Mouse (Mus musculus): ENCODE measurements around the gene Itih4. TPM values are rescaled to one million over a fixed set of nuclear protein-coding genes. Genes with fewer than 3 reads are reported as not detected.

The Itih4 gene
- polyA plus RNA-seq, 1 experiment from 2014 or later: 7.7 TPM

- Histone ChIP-seq H3K9ac (ENCODE audit: low read length) (0 out of 2 replicates have a peak overlapping the region, but pooled peaks have one; percentile 2), H3K27ac (ENCODE audit: low read length) (no peak overlapping the region), H3K4me2 (ENCODE audit: low read depth, low read length) (no peak overlapping the region; the same call in 1 of the 2 replicates), H3K4me1 (ENCODE audit: control insufficient read depth, insufficient read depth, low read length) (peaks cover 15% of the 10 kb centered on the region; the same call in 1 of the 2 replicates), H3K4me3 (replicated peaks; ENCODE audit: low read length) (no peak overlapping the region), H3K36me3 (ENCODE audit: control insufficient read depth, insufficient read depth, low read length) (no peaks in the 10 kb centered on the region), H3K9me3 (replicated peaks; ENCODE audit: control insufficient read depth, low read length) (no peaks in the 10 kb centered on the region), H3K27me3 (ENCODE audit: control insufficient read depth, insufficient read depth, low read length) (no peaks in the 10 kb centered on the region)
- no peak for ATAC-seq (ENCODE audit: insufficient read depth, low FRiP score)
- WGBS: 65% methylated on average over 9 of the region's 9 CpGs
These were observed 23.9 kb upstream of the Itih4 start for GRCm38 (mm10) chr14:30862368-30862767.

- H3K9ac ChIP-seq (ENCODE audit: low read length): no peak overlapping the region
- no peak overlapping the region for H3K4me3 ChIP-seq (replicated peaks; ENCODE audit: low read length)
- H3K27ac ChIP-seq (ENCODE audit: low read length): no peak overlapping the region
- no peaks in the 10 kb centered on the region for H3K9me3 ChIP-seq (replicated peaks; ENCODE audit: control insufficient read depth, low read length)
- 79% methylated on average over 3 of the region's 3 CpGs for WGBS
- no peak overlapping the region for H3K4me2 ChIP-seq (ENCODE audit: low read depth, low read length)
- H3K4me1 ChIP-seq (ENCODE audit: control insufficient read depth, insufficient read depth, low read length): peaks cover 15% of the 10 kb centered on the region; the same call in 1 of the 2 replicates
- no peaks in the 10 kb centered on the region for H3K36me3 ChIP-seq (ENCODE audit: control insufficient read depth, insufficient read depth, low read length)
- ATAC-seq (ENCODE audit: insufficient read depth, low FRiP score): no peak
- no peaks in the 10 kb centered on the region for H3K27me3 ChIP-seq (ENCODE audit: control insufficient read depth, insufficient read depth, low read length)
These were observed 21.0 kb upstream of the Itih4 start for GRCm38 (mm10) chr14:30865311-30865710.

- WGBS: 22% methylated on average over 5 of the region's 5 CpGs
- no peak overlapping the region for H3K27ac ChIP-seq (ENCODE audit: low read length)
- no peaks in the 10 kb centered on the region for H3K36me3 ChIP-seq (ENCODE audit: control insufficient read depth, insufficient read depth, low read length)
- H3K9ac ChIP-seq (ENCODE audit: low read length): no peak overlapping the region
- H3K9me3 ChIP-seq (replicated peaks; ENCODE audit: control insufficient read depth, low read length): no peaks in the 10 kb centered on the region
- ATAC-seq (ENCODE audit: insufficient read depth, low FRiP score): 0 out of 2 replicates have a peak, but pooled peaks have one; percentile 42
- peaks cover 8% of the 10 kb centered on the region; the same call in 1 of the 2 replicates for H3K4me1 ChIP-seq (ENCODE audit: control insufficient read depth, insufficient read depth, low read length)
- H3K4me2 ChIP-seq (ENCODE audit: low read depth, low read length): no peak overlapping the region
- H3K27me3 ChIP-seq (ENCODE audit: control insufficient read depth, insufficient read depth, low read length): no peaks in the 10 kb centered on the region
- H3K4me3 ChIP-seq (replicated peaks; ENCODE audit: low read length): no peak overlapping the region
These were observed 19.2 kb upstream of the Itih4 start for GRCm38 (mm10) chr14:30867042-30867441.

GRCm38 (mm10) chr14:30868826-30869225 lies 17.4 kb upstream of the Itih4 start:
- H3K4me1 ChIP-seq (ENCODE audit: control insufficient read depth, insufficient read depth, low read length): no peaks in the 10 kb centered on the region
- H3K9ac ChIP-seq (ENCODE audit: low read length): no peak overlapping the region
- H3K9me3 ChIP-seq (replicated peaks; ENCODE audit: control insufficient read depth, low read length): no peaks in the 10 kb centered on the region
- no peak overlapping the region for H3K27ac ChIP-seq (ENCODE audit: low read length)
- H3K4me3 ChIP-seq (replicated peaks; ENCODE audit: low read length): no peak overlapping the region
- no peaks in the 10 kb centered on the region for H3K27me3 ChIP-seq (ENCODE audit: control insufficient read depth, insufficient read depth, low read length)
- no peak for ATAC-seq (ENCODE audit: insufficient read depth, low FRiP score)
- H3K36me3 ChIP-seq (ENCODE audit: control insufficient read depth, insufficient read depth, low read length): no peaks in the 10 kb centered on the region; the same call in 1 of the 2 replicates
- WGBS: 79% methylated on average over 10 of the region's 10 CpGs
- H3K4me2 ChIP-seq (ENCODE audit: low read depth, low read length): no peak overlapping the region

GRCm38 (mm10) chr14:30869391-30869801 lies 16.9 kb upstream of the Itih4 start:
- WGBS: 79% methylated on average over 8 of the region's 8 CpGs
- H3K4me2 ChIP-seq (ENCODE audit: low read depth, low read length): no peak overlapping the region
- H3K27me3 ChIP-seq (ENCODE audit: control insufficient read depth, insufficient read depth, low read length): no peaks in the 10 kb centered on the region
- no peak for ATAC-seq (ENCODE audit: insufficient read depth, low FRiP score)
- no peaks in the 10 kb centered on the region for H3K9me3 ChIP-seq (replicated peaks; ENCODE audit: control insufficient read depth, low read length)
- H3K36me3 ChIP-seq (ENCODE audit: control insufficient read depth, insufficient read depth, low read length): no peaks in the 10 kb centered on the region; the same call in 1 of the 2 replicates
- no peak overlapping the region for H3K9ac ChIP-seq (ENCODE audit: low read length)
- no peaks in the 10 kb centered on the region for H3K4me1 ChIP-seq (ENCODE audit: control insufficient read depth, insufficient read depth, low read length)
- H3K4me3 ChIP-seq (replicated peaks; ENCODE audit: low read length): no peak overlapping the region
- H3K27ac ChIP-seq (ENCODE audit: low read length): peak overlapping the region; percentile 72

- Histone ChIP-seq H3K4me1 (ENCODE audit: control insufficient read depth, insufficient read depth, low read length) (no peaks in the 10 kb centered on the region), H3K4me2 (ENCODE audit: low read depth, low read length) (no peak overlapping the region), H3K27me3 (ENCODE audit: control insufficient read depth, insufficient read depth, low read length) (no peaks in the 10 kb centered on the region), H3K9ac (ENCODE audit: low read length) (no peak overlapping the region), H3K36me3 (ENCODE audit: control insufficient read depth, insufficient read depth, low read length) (no peaks in the 10 kb centered on the region; the same call in 1 of the 2 replicates), H3K27ac (ENCODE audit: low read length) (peak overlapping the region; percentile 72), H3K9me3 (replicated peaks; ENCODE audit: control insufficient read depth, low read length) (no peaks in the 10 kb centered on the region), H3K4me3 (replicated peaks; ENCODE audit: low read length) (no peak overlapping the region)
- WGBS: 65% methylated on average over 25 of the region's 25 CpGs
- ATAC-seq (ENCODE audit: insufficient read depth, low FRiP score): peak; percentile 44; the same call in 1 of the 2 replicates
These were observed 15.8 kb upstream of the Itih4 start for GRCm38 (mm10) chr14:30870206-30871147.

DNA sequence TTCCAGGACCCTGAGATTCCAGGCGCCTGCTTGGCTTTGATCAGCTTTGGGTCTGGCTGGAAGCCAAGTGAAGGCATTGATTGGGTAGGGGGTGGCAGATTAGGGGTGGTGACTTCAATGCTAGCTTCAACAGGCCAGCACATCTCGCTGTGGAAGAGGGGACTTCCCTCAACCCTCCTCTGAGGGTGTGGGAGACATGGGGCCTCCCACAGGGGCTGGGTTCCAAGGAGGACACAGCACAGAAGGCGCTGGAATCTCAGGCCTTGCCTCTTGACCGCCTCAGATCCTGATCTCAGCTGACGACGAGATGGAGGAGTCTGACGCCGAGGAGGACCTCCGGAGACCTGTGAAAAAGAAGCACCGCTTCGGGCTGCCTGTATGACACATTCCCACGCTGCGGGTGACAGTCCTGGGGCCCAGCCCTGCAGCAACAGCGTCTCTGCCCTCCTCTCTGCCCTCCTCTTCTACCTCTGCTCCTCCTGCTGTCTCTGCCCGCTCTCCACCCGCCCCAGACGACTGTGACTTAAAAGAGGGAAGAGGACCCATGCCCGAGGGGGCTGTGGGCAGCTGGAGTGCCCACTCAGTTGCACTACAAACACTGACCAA lies 12.1 kb upstream of the Itih4 start:
- Histone ChIP-seq H3K4me3 (replicated peaks; ENCODE audit: low read length) (no peak overlapping the region), H3K36me3 (ENCODE audit: control insufficient read depth, insufficient read depth, low read length) (no peaks in the 10 kb centered on the region; the same call in 1 of the 2 replicates), H3K9me3 (replicated peaks; ENCODE audit: control insufficient read depth, low read length) (no peaks in the 10 kb centered on the region), H3K4me2 (ENCODE audit: low read depth, low read length) (no peak overlapping the region), H3K27ac (ENCODE audit: low read length) (no peak overlapping the region), H3K9ac (ENCODE audit: low read length) (peak overlapping the region; percentile 13; the same call in 1 of the 2 replicates), H3K27me3 (ENCODE audit: control insufficient read depth, insufficient read depth, low read length) (no peaks in the 10 kb centered on the region), H3K4me1 (ENCODE audit: control insufficient read depth, insufficient read depth, low read length) (peaks cover 7% of the 10 kb centered on the region)
- no peak for ATAC-seq (ENCODE audit: insufficient read depth, low FRiP score)
- 80% methylated on average over 18 of the region's 18 CpGs for WGBS

DNA sequence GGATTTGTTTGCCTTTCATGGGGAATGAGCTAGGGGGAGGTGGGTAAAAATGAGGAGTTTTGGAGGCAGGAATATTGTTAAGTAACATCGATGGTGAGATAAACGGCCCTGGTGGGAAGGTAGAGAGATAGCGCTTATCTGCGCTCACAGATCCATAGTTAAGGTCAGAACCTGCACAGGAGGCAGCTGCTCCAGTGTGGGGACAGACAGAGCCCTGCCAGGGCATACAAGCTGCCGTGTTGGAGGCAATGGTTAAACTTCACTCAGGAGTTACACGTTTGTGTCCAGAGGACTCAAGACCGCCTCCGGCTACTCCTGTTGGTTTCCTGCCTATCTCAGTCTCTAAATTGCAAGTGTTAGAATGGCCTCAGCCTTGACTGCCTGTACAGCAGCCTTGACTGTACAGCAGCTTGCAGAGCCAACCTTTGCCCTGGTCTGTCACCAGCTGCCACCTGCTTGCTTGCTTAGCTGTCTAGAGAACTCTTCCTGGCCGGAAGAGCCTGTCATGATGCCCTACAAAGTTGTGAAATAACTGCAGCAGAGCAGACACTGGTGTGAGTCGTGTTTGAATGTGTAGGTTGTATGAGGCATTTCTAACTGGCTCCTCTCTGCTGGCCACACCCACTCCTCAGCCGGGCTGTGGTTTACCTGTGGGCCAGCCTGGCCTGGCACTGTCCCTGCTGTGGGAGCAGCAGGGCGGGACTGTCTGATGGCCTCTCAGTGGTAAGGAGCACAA lies 11.0 kb upstream of the Itih4 start:
- ATAC-seq (ENCODE audit: insufficient read depth, low FRiP score): no peak
- Histone ChIP-seq H3K9me3 (replicated peaks; ENCODE audit: control insufficient read depth, low read length) (no peaks in the 10 kb centered on the region), H3K27me3 (ENCODE audit: control insufficient read depth, insufficient read depth, low read length) (no peaks in the 10 kb centered on the region), H3K9ac (ENCODE audit: low read length) (no peak overlapping the region), H3K4me3 (replicated peaks; ENCODE audit: low read length) (no peak overlapping the region), H3K36me3 (ENCODE audit: control insufficient read depth, insufficient read depth, low read length) (no peaks in the 10 kb centered on the region; the same call in 1 of the 2 replicates), H3K4me1 (ENCODE audit: control insufficient read depth, insufficient read depth, low read length) (peaks cover 18% of the 10 kb centered on the region), H3K27ac (ENCODE audit: low read length) (0 out of 2 replicates have a peak overlapping the region, but pooled peaks have one; percentile 19), H3K4me2 (ENCODE audit: low read depth, low read length) (no peak overlapping the region)
- 72% methylated on average over 12 of the region's 12 CpGs for WGBS
